14 mouse cellular contexts compared by ENCODE assay signal in the genomic region with DNA sequence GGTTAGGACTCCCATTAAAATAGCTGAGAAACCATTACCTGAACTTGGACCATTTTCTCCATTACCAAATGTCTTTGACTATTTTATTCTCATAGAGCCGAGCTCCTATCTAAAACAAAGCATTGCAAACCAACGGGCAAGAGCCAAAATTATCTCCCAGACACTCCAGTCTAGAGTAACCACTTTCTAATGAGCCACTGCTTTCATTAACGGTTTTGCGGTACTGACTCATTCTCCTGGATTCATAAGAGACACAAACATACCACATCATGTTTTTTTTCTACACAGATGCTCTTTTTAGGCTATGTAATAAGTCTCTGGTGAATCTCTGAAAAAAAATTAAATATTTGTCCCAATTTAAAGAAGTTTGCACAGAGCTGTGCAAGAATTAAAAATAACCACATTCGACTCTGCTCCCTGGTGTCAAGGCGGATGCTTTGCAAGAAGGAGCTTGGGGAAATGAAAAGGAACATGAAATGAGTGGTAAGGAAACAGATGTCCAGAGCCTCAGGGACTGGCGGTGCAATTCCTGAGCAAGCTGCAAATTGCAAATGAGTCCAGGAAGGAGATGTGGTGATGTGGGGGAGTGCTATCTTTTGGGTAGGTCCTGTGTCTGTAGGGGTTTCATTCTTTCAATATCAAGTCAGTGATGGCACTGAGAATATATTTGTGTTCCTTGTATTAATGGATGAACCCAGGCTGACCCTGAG.
DNase-seq lines count a peak whose midpoint lies in the region; ATAC-seq lines count a peak whose summit lies in the region.
"Had no signal": no experiment of that assay in that cellular context is flagged by ENCODE, and none has a peak within 500 bp of the region (broad histone marks: within the 10 kb centered on the region; RNA-seq: fewer than 3 reads in every experiment).

No protein-coding gene starts in this region.

- H3K4me3 ChIP-seq in hindbrain, embryonic 14.5 days (replicated peaks; ENCODE audit: low read length), result no peak overlapping the region
- H3K4me3 ChIP-seq: liver, embryonic 13.5 days; stomach, embryonic 15.5 days had no signal

- no peaks in the 10 kb centered on the region for H3K4me1 ChIP-seq in hindbrain, embryonic 14.5 days (replicated peaks; ENCODE audit: control insufficient read depth, insufficient read depth, low read length)
- H3K4me1 ChIP-seq: liver, embryonic 13.5 days; stomach, embryonic 15.5 days had no signal

- DNase-seq in gastrocnemius, adult 18-20 months (ENCODE audit: low spot score), result peak; percentile 56
- DNase-seq in gastrocnemius, postnatal 4 days (ENCODE audit: low spot score in 2 of 2), result no peak
- DNase-seq in ZHBTc4 (ENCODE audit: low read depth, low spot score), result peak; percentile 2
- peak; percentile 50 to 53 for DNase-seq in heart, postnatal 10 days
- peak; percentile 40 for DNase-seq in left cerebral cortex, postnatal 14 days (ENCODE audit: low spot score in 2 of 2)
- no peak for DNase-seq in hindbrain, embryonic 14.5 days (ENCODE audit: low spot score)
- no peak for DNase-seq in spleen, adult 12 weeks (ENCODE audit: low spot score)
- DNase-seq in cerebellum, adult 18-20 months, result no peak
- DNase-seq: adrenal gland, adult 2 months; kidney, postnatal 36 days; liver, embryonic 13.5 days; lung, postnatal 36 days had no signal

- H3K9ac ChIP-seq in hindbrain, embryonic 14.5 days, result no peak overlapping the region
- H3K9ac ChIP-seq: liver, embryonic 13.5 days; stomach, embryonic 15.5 days had no signal

- H3K4me2 ChIP-seq in hindbrain, embryonic 14.5 days (replicated peaks), result no peak overlapping the region
- H3K4me2 ChIP-seq: liver, embryonic 13.5 days; stomach, embryonic 15.5 days had no signal

- no peaks in the 10 kb centered on the region for H3K27me3 ChIP-seq in hindbrain, embryonic 14.5 days (ENCODE audit: control insufficient read depth, insufficient read depth, low read length)
- H3K27me3 ChIP-seq: liver, embryonic 13.5 days; stomach, embryonic 15.5 days had no signal

- H3K9me3 ChIP-seq in hindbrain, embryonic 14.5 days (ENCODE audit: control insufficient read depth, low read length), result peaks cover 7% of the 10 kb centered on the region; the same call in 1 of the 2 replicates
- H3K9me3 ChIP-seq: liver, embryonic 13.5 days; stomach, embryonic 15.5 days had no signal

- ATAC-seq in hindbrain, embryonic 14.5 days (ENCODE audit: low FRiP score), result no peak

- WGBS in hindbrain, embryonic 14.5 days, result 77% methylated on average over 7 of the region's 7 CpGs

- intact Hi-C loops in heart, postnatal 10 days (cut with DNase I), result no loop called here
- intact Hi-C loops in left cerebral cortex, postnatal 14 days (cut with DNase I), result no loop called here

- H3K27ac ChIP-seq in hindbrain, embryonic 14.5 days, result no peak overlapping the region
- H3K27ac ChIP-seq: liver, embryonic 13.5 days; stomach, embryonic 15.5 days had no signal

- H3K36me3 ChIP-seq in hindbrain, embryonic 14.5 days (replicated peaks; ENCODE audit: control insufficient read depth, insufficient read depth), result no peaks in the 10 kb centered on the region
- H3K36me3 ChIP-seq: G1E; liver, embryonic 13.5 days; stomach, embryonic 15.5 days had no signal

Comparison
In these comparisons a context has a peak if more than half of its experiments do, and no peak if none do; other contexts are left out.
1. DNase-seq: peak in gastrocnemius, adult 18-20 months (single experiment), ZHBTc4 (single experiment), heart, postnatal 10 days (2 of 2) and left cerebral cortex, postnatal 14 days (2 of 2); none in gastrocnemius, postnatal 4 days (0 of 2), hindbrain, embryonic 14.5 days (single experiment), spleen, adult 12 weeks (single experiment) and cerebellum, adult 18-20 months (0 of 2).